7 mouse cellular contexts compared by ENCODE assay signal in genomic region chr17:46751056-46751793, GRCm38 (mm10). TPM values are rescaled to one million over a fixed set of nuclear protein-coding genes. Genes with fewer than 3 reads are reported as not detected.
DNase-seq lines count a peak whose midpoint lies in the region; ATAC-seq and TF ChIP-seq lines count a peak whose summit lies in the region.

No protein-coding gene starts in this region.

- peak overlapping the region; percentile 74 for H3K9ac ChIP-seq in forebrain, embryonic 14.5 days (ENCODE audit: low read length)
- H3K9ac ChIP-seq in limb, embryonic 14.5 days (ENCODE audit: low read depth, low read length, severe bottlenecking): peak overlapping the region; percentile 77

- DNase-seq in layer of hippocampus, adult 2 months (ENCODE audit: low spot score in 2 of 2): peak in 1 of 2 experiments; percentile 42
- DNase-seq in layer of hippocampus, postnatal 25 days (ENCODE audit: extremely low spot score in 1 of 2, low spot score in 1 of 2): no peak
- DNase-seq in NIH3T3 (ENCODE audit: low read depth): peak; percentile 77
- DNase-seq in forebrain, embryonic 14.5 days (ENCODE audit: low spot score): no peak
- DNase-seq in limb, embryonic 14.5 days (ENCODE audit: low spot score): peak; percentile 60
- peak; percentile 83 to 86 for DNase-seq in monocyte, adult 2 months (ENCODE audit: low read depth in 1 of 2, low spot score in 2 of 2)
- no peak for DNase-seq in urinary bladder, postnatal 25 days (ENCODE audit: low spot score)

- no peak for ATAC-seq in forebrain, embryonic 14.5 days
- ATAC-seq in limb, embryonic 14.5 days (ENCODE audit: low FRiP score, low read depth): peak; percentile 12; the same call in 1 of the 2 replicates

- H3K36me3 ChIP-seq in forebrain, embryonic 14.5 days (ENCODE audit: control insufficient read depth, insufficient read depth, low read length): peaks cover 12% of the 10 kb centered on the region; the same call in 1 of the 2 replicates
- peaks cover 10% of the 10 kb centered on the region for H3K36me3 ChIP-seq in limb, embryonic 14.5 days (ENCODE audit: control insufficient read depth, insufficient read depth, low read length)

- TF ChIP-seq CTCF in layer of hippocampus, adult 2 months (conservative IDR thresholded peaks at IDR 0.05): no peak

- H3K4me2 ChIP-seq in forebrain, embryonic 14.5 days (ENCODE audit: low read length): peak overlapping the region; percentile 79
- peak overlapping the region; percentile 50 for H3K4me2 ChIP-seq in limb, embryonic 14.5 days (replicated peaks; ENCODE audit: low read depth, low read length, severe bottlenecking)

- peak overlapping the region; percentile 87 for H3K27ac ChIP-seq in layer of hippocampus, adult 2 months
- peak overlapping the region; percentile 76 for H3K27ac ChIP-seq in forebrain, embryonic 14.5 days (ENCODE audit: low read depth, low read length)
- peak overlapping the region; percentile 71 for H3K27ac ChIP-seq in limb, embryonic 14.5 days (replicated peaks; ENCODE audit: low read depth, low read length)

- TF ChIP-seq POLR2A in limb, embryonic 14.5 days (IDR thresholded peaks at IDR 0.05; ENCODE audit: borderline replicate concordance, extremely low read depth, insufficient read depth, insufficient read length): no peak

- peaks cover 13% of the 10 kb centered on the region for H3K4me1 ChIP-seq in forebrain, embryonic 14.5 days (ENCODE audit: control insufficient read depth, insufficient read depth, low read length)
- H3K4me1 ChIP-seq in limb, embryonic 14.5 days (ENCODE audit: control insufficient read depth, insufficient read depth, low read length): peaks cover 7% of the 10 kb centered on the region; the same call in 1 of the 2 replicates

- H3K4me3 ChIP-seq in layer of hippocampus, adult 2 months: peak overlapping the region; percentile 85
- H3K4me3 ChIP-seq in forebrain, embryonic 14.5 days (ENCODE audit: low read depth, low read length): peak overlapping the region; percentile 77
- H3K4me3 ChIP-seq in limb, embryonic 14.5 days (replicated peaks; ENCODE audit: low read length): peak overlapping the region; percentile 76

- H3K9me3 ChIP-seq in forebrain, embryonic 14.5 days (replicated peaks; ENCODE audit: control insufficient read depth, low read length): no peaks in the 10 kb centered on the region
- H3K9me3 ChIP-seq in limb, embryonic 14.5 days (ENCODE audit: control insufficient read depth, low read length): no peaks in the 10 kb centered on the region

- no peaks in the 10 kb centered on the region for H3K27me3 ChIP-seq in forebrain, embryonic 14.5 days (replicated peaks; ENCODE audit: control insufficient read depth, insufficient read depth, low read length)
- H3K27me3 ChIP-seq in limb, embryonic 14.5 days (ENCODE audit: control insufficient read depth, insufficient read depth, low read length): no peaks in the 10 kb centered on the region

- WGBS in forebrain, embryonic 14.5 days: 32% methylated on average over 16 of the region's 16 CpGs
- 20% methylated on average over 16 of the region's 16 CpGs for WGBS in limb, embryonic 14.5 days

RNA-seq across cellular contexts. Expression of gene Cnpy3, which starts 0.8 kb away (rescaled TPM):
- 10 to 100 TPM; 67.9 to 72.4 TPM for total RNA-seq in layer of hippocampus, adult 2 months (2021)
- total RNA-seq in layer of hippocampus, postnatal 25 days (2021): 10 to 100 TPM; 62.3 to 68.2 TPM
- 54.1 and 57.5 TPM in 2 replicates for polyA plus RNA-seq in forebrain, embryonic 14.5 days (2014; fragmentation: Nextera tagmentation; extraction: Ambion mirVana)
- 67.3 and 68.2 TPM in 2 replicates for polyA plus RNA-seq in limb, embryonic 14.5 days (2012; rRNA removed)
- polyA plus RNA-seq in limb, embryonic 14.5 days (2014; fragmentation: Nextera tagmentation; extraction: Ambion mirVana): 64.0 and 69.3 TPM in 2 replicates

RNA-seq across cellular contexts. Expression of gene Ptcra, which starts 12.3 kb away (rescaled TPM):
- not detected for total RNA-seq in layer of hippocampus, adult 2 months (2021)
- total RNA-seq in layer of hippocampus, postnatal 25 days (2021): not detected
- polyA plus RNA-seq in forebrain, embryonic 14.5 days (2014; fragmentation: Nextera tagmentation; extraction: Ambion mirVana): 0.22 TPM in 1 of 2 replicates, not detected in the other
- 0.20 and 0.30 TPM in 2 replicates for polyA plus RNA-seq in limb, embryonic 14.5 days (2012; rRNA removed)
- polyA plus RNA-seq in limb, embryonic 14.5 days (2014; fragmentation: Nextera tagmentation; extraction: Ambion mirVana): 0.19 and 0.57 TPM in 2 replicates

RNA-seq across cellular contexts. Expression of gene 2310039H08Rik, which starts 21.2 kb away (rescaled TPM):
- total RNA-seq in layer of hippocampus, adult 2 months (2021): 10 to 100 TPM in 1 of 2 experiments, 1 to 10 TPM in 1; 8.7 to 10.7 TPM
- total RNA-seq in layer of hippocampus, postnatal 25 days (2021): 10 to 100 TPM in 1 of 2 experiments, 1 to 10 TPM in 1; 7.5 to 10.5 TPM
- 63.9 and 89.9 TPM in 2 replicates for polyA plus RNA-seq in forebrain, embryonic 14.5 days (2014; fragmentation: Nextera tagmentation; extraction: Ambion mirVana)
- 85.4 and 110 TPM in 2 replicates for polyA plus RNA-seq in limb, embryonic 14.5 days (2012; rRNA removed)
- 82.7 and 106 TPM in 2 replicates for polyA plus RNA-seq in limb, embryonic 14.5 days (2014; fragmentation: Nextera tagmentation; extraction: Ambion mirVana)

RNA-seq across cellular contexts. Expression of gene Gnmt, which starts 22.3 kb away (rescaled TPM):
- total RNA-seq in layer of hippocampus, adult 2 months (2021): 1 to 10 TPM in 1 of 2 experiments, under 1 TPM in 1; 0.90 to 1.2 TPM
- total RNA-seq in layer of hippocampus, postnatal 25 days (2021): under 1 TPM in 1 of 2 experiments, not detected in 1; 0.68 TPM
- 0.58 and 0.79 TPM in 2 replicates for polyA plus RNA-seq in forebrain, embryonic 14.5 days (2014; fragmentation: Nextera tagmentation; extraction: Ambion mirVana)
- polyA plus RNA-seq in limb, embryonic 14.5 days (2012; rRNA removed): 0.77 and 1.1 TPM in 2 replicates
- polyA plus RNA-seq in limb, embryonic 14.5 days (2014; fragmentation: Nextera tagmentation; extraction: Ambion mirVana): 0.46 and 0.78 TPM in 2 replicates

RNA-seq across cellular contexts. Expression of gene Rpl7l1, which starts 31.2 kb away (rescaled TPM):
- total RNA-seq in layer of hippocampus, adult 2 months (2021): 10 to 100 TPM; 42.8 to 51.2 TPM
- 10 to 100 TPM; 51.4 to 53.8 TPM for total RNA-seq in layer of hippocampus, postnatal 25 days (2021)
- polyA plus RNA-seq in forebrain, embryonic 14.5 days (2014; fragmentation: Nextera tagmentation; extraction: Ambion mirVana): 108 and 110 TPM in 2 replicates
- polyA plus RNA-seq in limb, embryonic 14.5 days (2012; rRNA removed): 69.8 and 101 TPM in 2 replicates
- 126 and 131 TPM in 2 replicates for polyA plus RNA-seq in limb, embryonic 14.5 days (2014; fragmentation: Nextera tagmentation; extraction: Ambion mirVana)

Comparison
In these comparisons a context has a peak if more than half of its experiments do, and no peak if none do; other contexts are left out.
1. DNase-seq: peak in NIH3T3 (single experiment), limb, embryonic 14.5 days (single experiment) and monocyte, adult 2 months (2 of 2); none in layer of hippocampus, postnatal 25 days (0 of 2), forebrain, embryonic 14.5 days (single experiment) and urinary bladder, postnatal 25 days (single experiment).
2. Peak in every context shown above with its lines, with median percentiles within 50 percentile points of each other: H3K27ac ChIP-seq and H3K4me3 ChIP-seq.